Mouse (Mus musculus) telencephalon, adult 2 months (tissue): ENCODE results near the gene Olfr544.
A peak's percentile ranks its signal among the peaks of the same experiment; 100 is the strongest.

ENCODE experiments used
- DNase-seq: peaks from one replicate; pipeline ENCODE4 v3.0.0-alpha.2; 2011; ENCODE audit warnings: low read depth, low spot score

The Olfr544 gene

DNA sequence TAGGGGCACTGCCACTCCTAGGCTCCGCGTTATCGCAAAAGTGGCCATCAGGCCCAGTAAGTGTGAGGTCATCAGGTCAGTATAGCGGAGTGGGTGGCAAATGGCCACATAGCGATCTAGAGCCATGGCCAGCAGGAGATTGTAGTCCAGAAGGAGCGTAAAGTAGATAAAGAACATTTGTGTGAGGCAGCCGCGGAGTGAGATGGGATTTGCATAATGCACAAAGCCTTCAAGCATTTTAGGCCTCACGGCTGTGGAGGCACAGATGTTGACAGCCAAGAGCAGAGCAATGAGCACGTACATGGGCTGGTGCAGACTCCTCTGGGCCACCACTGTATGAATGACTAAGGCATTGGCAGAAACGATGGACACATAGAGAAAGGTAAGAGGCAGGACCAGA is 10.7 kb downstream of the Olfr544 start:
- DNase-seq = no peak

DNA sequence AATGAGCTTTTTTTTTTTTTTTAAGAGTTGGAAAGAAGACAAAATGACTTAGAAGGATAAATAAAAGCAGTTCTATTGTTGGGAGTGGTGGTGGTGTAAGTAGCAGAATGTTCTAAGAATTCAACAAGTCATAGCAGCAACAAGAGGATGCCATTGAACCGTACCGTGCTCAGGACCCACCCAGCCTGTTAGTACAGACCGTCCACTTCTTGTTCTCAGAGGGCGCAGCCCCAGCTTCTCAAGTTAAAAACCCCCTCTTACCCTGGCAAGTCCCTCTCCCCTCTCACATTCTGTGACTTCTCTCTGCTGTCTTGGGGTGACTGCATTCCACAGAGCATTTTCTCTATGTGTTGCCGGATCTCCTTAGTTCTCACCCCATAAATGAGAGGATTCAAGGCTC is 11.5 kb downstream of the Olfr544 start:
- no peak for DNase-seq

DNA sequence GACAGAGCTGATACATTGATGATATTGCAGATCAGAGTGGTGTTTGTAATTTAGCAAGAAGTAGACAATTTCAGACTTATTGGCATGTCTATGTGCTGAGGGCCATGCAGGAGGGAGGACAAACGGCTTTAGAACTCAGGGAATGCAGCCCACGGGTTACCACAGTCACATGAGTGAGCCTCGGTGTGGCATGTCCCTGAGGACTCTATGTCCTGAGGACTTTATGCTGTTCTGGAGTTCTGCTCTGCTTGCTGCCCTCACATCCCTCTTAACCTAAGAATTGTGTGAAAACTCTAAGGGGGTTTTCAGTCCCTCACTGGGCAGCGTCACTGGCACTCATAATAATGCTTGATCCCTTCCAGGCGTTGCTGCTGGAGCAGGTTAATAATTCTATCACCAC is 15.4 kb downstream of the Olfr544 start:
- DNase-seq = no peak

DNA sequence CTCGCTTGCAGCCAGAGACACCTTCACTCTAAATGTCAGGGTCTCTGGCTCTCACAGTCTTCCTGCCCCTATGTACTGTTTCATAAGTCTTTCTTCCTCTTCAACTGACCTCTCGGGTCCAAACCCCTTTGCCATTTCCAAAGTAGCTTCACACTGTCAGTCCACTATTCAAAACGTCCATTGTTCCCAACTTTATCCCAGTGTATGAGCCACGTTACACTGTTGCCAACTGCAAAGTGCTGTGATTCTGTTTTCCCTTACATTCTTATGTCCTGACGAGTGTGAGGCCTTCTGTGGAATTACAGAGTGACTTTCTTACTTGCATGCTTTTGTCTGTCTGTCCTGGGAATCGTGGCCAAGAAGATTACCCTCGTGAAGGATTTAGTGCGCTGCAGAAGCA is 20.5 kb downstream of the Olfr544 start:
- no peak for DNase-seq

- DNase-seq = no peak
These were observed 29.3 kb downstream of the Olfr544 start for GRCm38 (mm10) chr7:102458618-102459380.

- DNase-seq = no peak
These were observed 41.7 kb downstream of the Olfr544 start for GRCm38 (mm10) chr7:102446438-102446837.

DNA sequence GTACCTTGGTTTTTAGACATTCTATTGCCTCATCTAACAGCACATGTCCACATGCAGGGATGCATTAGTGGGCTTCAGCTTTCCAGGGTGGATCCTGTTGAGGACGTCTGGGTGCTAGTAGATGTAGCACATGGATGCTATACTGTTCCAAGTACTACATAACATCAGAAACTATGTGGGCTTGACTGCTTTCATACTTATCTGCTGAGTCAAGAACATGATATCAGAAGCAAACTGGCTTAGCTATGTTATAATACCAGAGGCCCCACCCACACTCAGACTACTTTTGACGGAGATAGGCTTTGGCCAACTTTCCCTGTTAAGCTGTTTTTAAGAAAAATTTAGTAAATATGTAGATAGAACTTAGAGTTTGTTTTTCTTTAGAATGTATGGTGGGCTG is 43.8 kb downstream of the Olfr544 start:
- DNase-seq = no peak

- no peak for DNase-seq
These were observed 45.7 kb downstream of the Olfr544 start for GRCm38 (mm10) chr7:102442432-102442831.

GRCm38 (mm10) chr7:102441657-102442391 is 46.3 kb downstream of the Olfr544 start, which contains the start of gene Rrm1:
Rrm1 (plus strand) TSS chr7:102441695.
- peak; percentile 98 for DNase-seq

GRCm38 (mm10) chr7:102440822-102441656 is 47.1 kb downstream of the Olfr544 start:
- DNase-seq = no peak

DNA sequence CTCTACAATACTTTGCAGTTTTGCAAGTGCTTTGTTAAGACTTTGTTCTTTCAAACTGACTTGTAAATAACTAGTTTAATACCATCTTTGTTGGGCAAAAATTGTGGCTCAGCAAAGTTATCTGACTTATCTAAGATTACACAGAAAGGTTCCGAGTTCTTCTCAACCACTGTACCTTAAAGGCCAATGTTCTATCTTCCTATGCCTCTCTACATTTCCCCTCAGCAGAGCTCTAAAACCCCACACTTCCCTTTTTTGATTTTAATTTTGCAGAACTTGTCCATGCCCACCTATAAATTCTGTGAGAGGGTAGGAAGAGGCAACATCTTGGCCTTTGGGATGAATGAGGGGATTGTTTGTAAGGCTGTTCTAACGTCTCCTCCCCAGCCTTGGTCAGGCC is 53.8 kb downstream of the Olfr544 start:
- DNase-seq = no peak
